Mouse (Mus musculus): Measurements from ENCODE around the gene Fcrl5. TPM values are rescaled to one million over a fixed set of nuclear protein-coding genes. Genes with fewer than 3 reads are reported as not detected.
"Not testable (repeated sequence)": the region's sequence is repeated elsewhere in the genome, so short reads cannot be mapped to it uniquely, and the experiment has no call there.

The Fcrl5 gene
- polyA plus RNA-seq, 1 experiment from 2014 or later, result not detected

- DNase-seq (ENCODE audit: low spot score) (no peak), ATAC-seq (replicated peaks; ENCODE audit: low FRiP score) (no peak)
- no peak overlapping the region for H3K4me2 ChIP-seq
- WGBS, result 19% methylated on average over 1 of the region's 1 CpGs
- H3K27me3 ChIP-seq (replicated peaks; ENCODE audit: control insufficient read depth, insufficient read depth, low read length), result no peaks in the 10 kb centered on the region
- no peaks in the 10 kb centered on the region for H3K36me3 ChIP-seq (ENCODE audit: control insufficient read depth, insufficient read depth, low read length)
- H3K9me3 ChIP-seq (ENCODE audit: control insufficient read depth, low read length), result no peaks in the 10 kb centered on the region
- H3K27ac ChIP-seq (ENCODE audit: low read depth, low read length), result no peak overlapping the region
- no peaks in the 10 kb centered on the region for H3K4me1 ChIP-seq (replicated peaks; ENCODE audit: control insufficient read depth, insufficient read depth, low read length)
- H3K9ac ChIP-seq (ENCODE audit: low read depth, low read length), result no peak overlapping the region
- H3K4me3 ChIP-seq (ENCODE audit: low read depth, low read length), result no peak overlapping the region
Observed at GRCm38 (mm10) chr3:87420645-87421044, 14.9 kb upstream of the Fcrl5 start.

- ATAC-seq (replicated peaks; ENCODE audit: low FRiP score) (no peak), DNase-seq (ENCODE audit: low spot score) (no peak)
- no peak overlapping the region for H3K9ac ChIP-seq (ENCODE audit: low read depth, low read length)
- no peak overlapping the region for H3K4me2 ChIP-seq
- no peaks in the 10 kb centered on the region for H3K27me3 ChIP-seq (replicated peaks; ENCODE audit: control insufficient read depth, insufficient read depth, low read length)
- no peaks in the 10 kb centered on the region for H3K4me1 ChIP-seq (replicated peaks; ENCODE audit: control insufficient read depth, insufficient read depth, low read length)
- 82% methylated on average over 4 of the region's 4 CpGs for WGBS
- H3K27ac ChIP-seq (ENCODE audit: low read depth, low read length), result no peak overlapping the region
- H3K36me3 ChIP-seq (ENCODE audit: control insufficient read depth, insufficient read depth, low read length), result no peaks in the 10 kb centered on the region
- H3K9me3 ChIP-seq (ENCODE audit: control insufficient read depth, low read length), result no peaks in the 10 kb centered on the region
- no peak overlapping the region for H3K4me3 ChIP-seq (ENCODE audit: low read depth, low read length)
Observed at GRCm38 (mm10) chr3:87422386-87422910, 13.1 kb upstream of the Fcrl5 start.

GRCm38 (mm10) chr3:87440586-87440985, 5.0 kb downstream of the Fcrl5 start:
- H3K9me3 ChIP-seq (ENCODE audit: control insufficient read depth, low read length), result no peaks in the 10 kb centered on the region
- H3K4me1 ChIP-seq (replicated peaks; ENCODE audit: control insufficient read depth, insufficient read depth, low read length), result no peaks in the 10 kb centered on the region
- no peak overlapping the region for H3K4me2 ChIP-seq
- H3K4me3 ChIP-seq (ENCODE audit: low read depth, low read length), result no peak overlapping the region
- H3K27ac ChIP-seq (ENCODE audit: low read depth, low read length), result no peak overlapping the region
- H3K9ac ChIP-seq (ENCODE audit: low read depth, low read length), result no peak overlapping the region
- no peaks in the 10 kb centered on the region for H3K36me3 ChIP-seq (ENCODE audit: control insufficient read depth, insufficient read depth, low read length)
- 66% methylated on average over 1 of the region's 1 CpGs for WGBS
- ATAC-seq (replicated peaks; ENCODE audit: low FRiP score), result no peak
- no peak for DNase-seq (ENCODE audit: low spot score)
- H3K27me3 ChIP-seq (replicated peaks; ENCODE audit: control insufficient read depth, insufficient read depth, low read length), result no peaks in the 10 kb centered on the region

- Histone ChIP-seq H3K36me3 (ENCODE audit: control insufficient read depth, insufficient read depth, low read length) (no peaks in the 10 kb centered on the region), H3K27me3 (replicated peaks; ENCODE audit: control insufficient read depth, insufficient read depth, low read length) (no peaks in the 10 kb centered on the region), H3K4me3 (ENCODE audit: low read depth, low read length) (no peak overlapping the region), H3K9me3 (ENCODE audit: control insufficient read depth, low read length) (no peaks in the 10 kb centered on the region), H3K9ac (ENCODE audit: low read depth, low read length) (no peak overlapping the region), H3K4me1 (replicated peaks; ENCODE audit: control insufficient read depth, insufficient read depth, low read length) (no peaks in the 10 kb centered on the region), H3K27ac (ENCODE audit: low read depth, low read length) (no peak overlapping the region), H3K4me2 (no peak overlapping the region)
- DNase-seq (ENCODE audit: low spot score) (no peak), ATAC-seq (replicated peaks; ENCODE audit: low FRiP score) (no peak)
- 65% methylated on average over 6 of the region's 6 CpGs for WGBS
Observed at GRCm38 (mm10) chr3:87443968-87444367, 8.4 kb downstream of the Fcrl5 start.

- H3K4me2 ChIP-seq, result no peak overlapping the region
- H3K9me3 ChIP-seq (ENCODE audit: control insufficient read depth, low read length), result no peaks in the 10 kb centered on the region
- no peaks in the 10 kb centered on the region for H3K27me3 ChIP-seq (replicated peaks; ENCODE audit: control insufficient read depth, insufficient read depth, low read length)
- no peak for ATAC-seq (replicated peaks; ENCODE audit: low FRiP score)
- H3K4me1 ChIP-seq (replicated peaks; ENCODE audit: control insufficient read depth, insufficient read depth, low read length), result no peaks in the 10 kb centered on the region
- H3K4me3 ChIP-seq (ENCODE audit: low read depth, low read length), result no peak overlapping the region
- DNase-seq (ENCODE audit: low spot score), result no peak
- no peak overlapping the region for H3K9ac ChIP-seq (ENCODE audit: low read depth, low read length)
- 72% methylated on average over 3 of the region's 3 CpGs for WGBS
- H3K36me3 ChIP-seq (ENCODE audit: control insufficient read depth, insufficient read depth, low read length), result no peaks in the 10 kb centered on the region
- no peak overlapping the region for H3K27ac ChIP-seq (ENCODE audit: low read depth, low read length)
Observed at GRCm38 (mm10) chr3:87465454-87465853, 29.9 kb downstream of the Fcrl5 start.

GRCm38 (mm10) chr3:87467011-87467410, 31.4 kb downstream of the Fcrl5 start:
- no peak overlapping the region for H3K9ac ChIP-seq (ENCODE audit: low read depth, low read length)
- no peak for ATAC-seq (replicated peaks; ENCODE audit: low FRiP score)
- 54% methylated on average over 6 of the region's 6 CpGs for WGBS

GRCm38 (mm10) chr3:87467416-87467815, 31.8 kb downstream of the Fcrl5 start:
- DNase-seq (ENCODE audit: low spot score), result no peak
- 83% methylated on average over 9 of the region's 9 CpGs for WGBS
- Histone ChIP-seq H3K4me1 (replicated peaks; ENCODE audit: control insufficient read depth, insufficient read depth, low read length) (no peaks in the 10 kb centered on the region), H3K9ac (ENCODE audit: low read depth, low read length) (no peak overlapping the region), H3K9me3 (ENCODE audit: control insufficient read depth, low read length) (no peaks in the 10 kb centered on the region), H3K4me3 (ENCODE audit: low read depth, low read length) (no peak overlapping the region), H3K36me3 (ENCODE audit: control insufficient read depth, insufficient read depth, low read length) (no peaks in the 10 kb centered on the region), H3K27ac (ENCODE audit: low read depth, low read length) (no peak overlapping the region), H3K4me2 (no peak overlapping the region), H3K27me3 (replicated peaks; ENCODE audit: control insufficient read depth, insufficient read depth, low read length) (no peaks in the 10 kb centered on the region)
- no peak for ATAC-seq (replicated peaks; ENCODE audit: low FRiP score)

More at GRCm38 (mm10) chr3:87467011-87467410, 31.4 kb downstream of the Fcrl5 start:
- no peak overlapping the region for H3K4me3 ChIP-seq (ENCODE audit: low read depth, low read length)
- DNase-seq (ENCODE audit: low spot score), result no peak
- H3K9me3 ChIP-seq (ENCODE audit: control insufficient read depth, low read length), result no peaks in the 10 kb centered on the region
- H3K36me3 ChIP-seq (ENCODE audit: control insufficient read depth, insufficient read depth, low read length), result no peaks in the 10 kb centered on the region
- H3K4me1 ChIP-seq (replicated peaks; ENCODE audit: control insufficient read depth, insufficient read depth, low read length), result no peaks in the 10 kb centered on the region
- H3K27me3 ChIP-seq (replicated peaks; ENCODE audit: control insufficient read depth, insufficient read depth, low read length), result no peaks in the 10 kb centered on the region
- no peak overlapping the region for H3K4me2 ChIP-seq
- H3K27ac ChIP-seq (ENCODE audit: low read depth, low read length), result no peak overlapping the region

GRCm38 (mm10) chr3:87477948-87478347, 42.4 kb downstream of the Fcrl5 start:
- H3K4me1 ChIP-seq (replicated peaks; ENCODE audit: control insufficient read depth, insufficient read depth, low read length); H3K4me3 ChIP-seq (ENCODE audit: low read depth, low read length); H3K9me3 ChIP-seq (ENCODE audit: control insufficient read depth, low read length); H3K27ac ChIP-seq (ENCODE audit: low read depth, low read length); H3K9ac ChIP-seq (ENCODE audit: low read depth, low read length); H3K4me2 ChIP-seq; ATAC-seq (replicated peaks; ENCODE audit: low FRiP score); DNase-seq (ENCODE audit: low spot score); H3K36me3 ChIP-seq (ENCODE audit: control insufficient read depth, insufficient read depth, low read length); H3K27me3 ChIP-seq (replicated peaks; ENCODE audit: control insufficient read depth, insufficient read depth, low read length): not testable (repeated sequence)
- 72% methylated on average over 3 of the region's 3 CpGs for WGBS

- 74% methylated on average over 6 of the region's 6 CpGs for whole genome bisulfite sequencing
- H3K4me1 ChIP-seq (replicated peaks; ENCODE audit: control insufficient read depth, insufficient read depth, low read length); H3K36me3 ChIP-seq (ENCODE audit: control insufficient read depth, insufficient read depth, low read length); H3K27ac ChIP-seq (ENCODE audit: low read depth, low read length); H3K9ac ChIP-seq (ENCODE audit: low read depth, low read length); ATAC-seq (replicated peaks; ENCODE audit: low FRiP score); DNase-seq (ENCODE audit: low spot score); H3K27me3 ChIP-seq (replicated peaks; ENCODE audit: control insufficient read depth, insufficient read depth, low read length); H3K9me3 ChIP-seq (ENCODE audit: control insufficient read depth, low read length); H3K4me2 ChIP-seq; H3K4me3 ChIP-seq (ENCODE audit: low read depth, low read length): not testable (repeated sequence)
Observed at GRCm38 (mm10) chr3:87478596-87478995, 43.0 kb downstream of the Fcrl5 start.

All from liver, embryonic 11.5 days (tissue).